Mouse (Mus musculus) midbrain, postnatal 0 days (tissue): ENCODE results near the gene Vmn1r84. TPM values are rescaled to one million over a fixed set of nuclear protein-coding genes. Genes with fewer than 3 reads are reported as not detected.

Experiments
- ATAC-seq: fragments of 200-750 bp; cut with Nextera tagmentation; 2 replicates; pipeline ENCODE4 v1.8.0; 2017; ENCODE audit warnings: moderate number of reproducible peaks, mild to moderate bottlenecking, moderate TSS enrichment, moderate library complexity; ENCODE audit not compliant: low FRiP score
- DNase-seq: peaks from one replicate; pipeline ENCODE4 v3.0.0-alpha.2; 2015; ENCODE audit warnings: low spot score
- H3K27ac ChIP-seq: fragments of 300-500 bp; sonication (generic); 2 replicates; pipeline ENCODE4 v1.5.1; 2014; ENCODE audit warnings: low read depth, mild to moderate bottlenecking, low read length, mixed read lengths
- H3K27me3 ChIP-seq: fragments of 300-500 bp; sonication (generic); 2 replicates; pipeline ENCODE4 v1.6.1; 2014; ENCODE audit warnings: low read length, control low read depth, mixed read lengths; ENCODE audit not compliant: insufficient read depth
- H3K36me3 ChIP-seq: fragments of 300-500 bp; sonication (generic); 2 replicates; pipeline ENCODE4 v1.6.1; 2014; ENCODE audit warnings: low read length, control low read depth, mixed read lengths; ENCODE audit not compliant: insufficient read depth
- H3K4me1 ChIP-seq: fragments of 300-500 bp; sonication (generic); 2 replicates; pipeline ENCODE4 v1.6.1; 2014; ENCODE audit warnings: mild to moderate bottlenecking, control low read depth, antibody characterized with exemption, low read length, mixed read lengths; ENCODE audit not compliant: insufficient read depth
- H3K4me2 ChIP-seq: fragments of 300-500 bp; sonication (generic); 2 replicates; pipeline ENCODE4 v1.6.1; 2014; ENCODE audit warnings: low read depth, mild to moderate bottlenecking, low read length, mixed read lengths; ENCODE audit not compliant: poor library complexity, severe bottlenecking
- H3K4me3 ChIP-seq: fragments of 300-500 bp; sonication (generic); 2 replicates; pipeline ENCODE4 v1.5.1; 2014; ENCODE audit warnings: low read depth, mild to moderate bottlenecking, low read length, moderate library complexity
- H3K9ac ChIP-seq: fragments of 300-500 bp; sonication (generic); replicated peaks from 2 replicates; pipeline ENCODE4 v1.6.1; 2014; ENCODE audit warnings: mild to moderate bottlenecking, low read length, moderate library complexity, mixed read lengths; ENCODE audit not compliant: poor library complexity, severe bottlenecking
- H3K9me3 ChIP-seq: fragments of 300-500 bp; sonication (generic); 2 replicates; pipeline ENCODE4 v1.6.1; 2016; ENCODE audit warnings: low read length, control low read depth
- CTCF ChIP-seq: IDR thresholded peaks from 2 replicates; pipeline ENCODE4 v1.5.1; 2016; ENCODE audit warnings: antibody characterized with exemption, mild to moderate bottlenecking
- WGBS: fragments of 180-500 bp; shearing (Covaris S2); extraction: QIAGEN DNeasy Blood & Tissue Kit; methylation state at CpG from one replicate; pipeline ENCODE4 v1.1.7; 2014; 5-methylcytosine and 5-hydroxymethylcytosine counted together
- microRNA-seq: library from miRNA; unstranded; fragments of <30 nt; microRNA quantifications from one replicate; pipeline ENCODE4, GENCODE M21; 2016; ENCODE audit warnings: borderline number of aligned reads
- polyA plus RNA-seq: library from polyadenylated mRNA; unstranded; fragments of >200 nt; fragmentation: Nextera tagmentation; extraction: Ambion mirVana; gene quantifications from 2 replicates; pipeline ENCODE4 v1.2.1, GENCODE M21; 2015
- total RNA-seq: library from RNA; depleted of rRNA; stranded (reverse); fragments of >200 nt; gene quantifications from 2 replicates; pipeline ENCODE4 v1.2.3, GENCODE M21; 2014; rRNA removed

The Vmn1r84 gene
- total RNA-seq (not detected in 2 replicates), polyA plus RNA-seq (not detected in 2 replicates)

DNA sequence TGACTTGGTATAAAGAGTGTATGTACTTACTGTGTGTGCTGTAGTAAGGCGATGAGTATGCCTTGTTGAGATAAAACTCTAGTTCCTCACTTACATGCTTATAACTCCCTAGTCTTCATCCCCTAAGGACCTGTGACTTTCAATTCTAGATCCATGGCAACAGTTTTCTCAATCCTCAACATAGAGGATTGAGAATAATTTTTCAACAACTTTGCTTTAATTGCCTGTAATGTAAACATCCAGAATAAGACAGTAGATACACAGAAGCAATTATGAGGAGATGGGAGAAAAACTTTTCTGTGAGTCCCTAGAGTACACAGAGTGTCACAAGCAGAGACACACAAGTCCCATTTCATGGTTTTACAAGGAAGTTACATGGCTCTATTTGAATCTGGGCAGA is at the start of gene Vmn1r84:
Vmn1r84 (minus strand) TSS at position 101 of the 400 bp plus-strand sequence.
- Histone ChIP-seq H3K9me3 (peaks cover 12% of the 10 kb centered on the region; the same call in 1 of the 2 replicates), H3K36me3 (no peaks in the 10 kb centered on the region), H3K4me1 (no peaks in the 10 kb centered on the region), H3K27me3 (no peaks in the 10 kb centered on the region), H3K4me3 (no peak within 1 kb of the TSS), H3K9ac (no peak within 1 kb of the TSS), H3K27ac (no peak within 1 kb of the TSS), H3K4me2 (no peak within 1 kb of the TSS)
- DNase-seq (no peak), ATAC-seq (no peak)
- WGBS, result 56% methylated on average over 1 of the region's 1 CpGs
- no peak for TF ChIP-seq CTCF

DNA sequence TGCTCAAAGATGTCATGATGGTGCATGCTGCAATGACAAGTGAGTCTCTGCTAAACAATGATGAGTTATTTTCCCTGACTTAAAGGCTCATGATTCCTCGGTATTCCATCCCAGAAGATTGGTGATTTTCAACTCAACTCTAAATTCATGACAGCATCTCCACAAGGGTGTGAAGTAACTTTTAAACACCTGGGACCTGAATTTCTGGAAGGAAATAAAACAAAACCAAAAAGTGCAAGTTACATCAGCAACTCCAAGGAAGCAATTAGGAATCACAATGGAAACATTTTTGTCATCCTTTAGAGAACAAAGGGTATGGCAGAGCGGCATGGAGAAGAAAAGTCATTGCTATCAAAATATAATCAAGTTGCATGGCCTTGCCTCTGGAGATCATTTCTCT is 39.7 kb downstream of the Vmn1r84 start, which contains the start of gene Vmn1r83:
Vmn1r83 (minus strand) TSS at position 101 of the 400 bp plus-strand sequence.
- TF ChIP-seq CTCF, result no peak
- H3K9ac ChIP-seq, result no peak within 1 kb of the TSS
- H3K4me2 ChIP-seq, result no peak within 1 kb of the TSS
- no peaks in the 10 kb centered on the region for H3K4me1 ChIP-seq
- ATAC-seq (no peak), DNase-seq (no peak)
- no peak within 1 kb of the TSS for H3K4me3 ChIP-seq
- no peak within 1 kb of the TSS for H3K27ac ChIP-seq
- no peaks in the 10 kb centered on the region for H3K36me3 ChIP-seq
- H3K27me3 ChIP-seq, result no peaks in the 10 kb centered on the region
- WGBS, result 80% methylated on average over 2 of the region's 2 CpGs
- H3K9me3 ChIP-seq, result peaks cover 17% of the 10 kb centered on the region; the same call in 1 of the 2 replicates

Small RNAs within 50 kb of the gene (microRNA-seq; reads per million reads assigned to microRNA genes)
- gene Gm23521, result not detected

Other genes with a start within 250 kb of the Vmn1r84 start
- gene Vmn1r78, start 219.0 kb downstream of the Vmn1r84 start, total RNA-seq, result not detected in 2 replicates
- gene Vmn1r78, start 219.0 kb downstream of the Vmn1r84 start, polyA plus RNA-seq, result not detected in 2 replicates
- gene Vmn1r79, start 198.0 kb downstream of the Vmn1r84 start, total RNA-seq, result not detected in 2 replicates
- gene Vmn1r79, start 198.0 kb downstream of the Vmn1r84 start, polyA plus RNA-seq, result not detected in 2 replicates
- not detected in 2 replicates for gene Vmn1r80, start 180.0 kb downstream of the Vmn1r84 start, total RNA-seq
- gene Vmn1r80, start 180.0 kb downstream of the Vmn1r84 start, polyA plus RNA-seq, result not detected in 2 replicates
- not detected in 2 replicates for gene Vmn1r81, start 101.0 kb downstream of the Vmn1r84 start, total RNA-seq
- gene Vmn1r81, start 101.0 kb downstream of the Vmn1r84 start, polyA plus RNA-seq, result not detected in 2 replicates
- gene Vmn1r82, start 68.8 kb downstream of the Vmn1r84 start, total RNA-seq, result not detected in 2 replicates
- not detected in 2 replicates for gene Vmn1r82, start 68.8 kb downstream of the Vmn1r84 start, polyA plus RNA-seq
- not detected in 2 replicates for gene Vmn1r83, start 39.8 kb downstream of the Vmn1r84 start, total RNA-seq
- not detected in 2 replicates for gene Vmn1r83, start 39.8 kb downstream of the Vmn1r84 start, polyA plus RNA-seq
- gene Zfp551, start 53.5 kb upstream of the Vmn1r84 start, total RNA-seq, result 9.0 and 11.0 TPM in 2 replicates
- 9.6 and 10.2 TPM in 2 replicates for gene Zfp551, start 53.5 kb upstream of the Vmn1r84 start, polyA plus RNA-seq
- gene Zfp606, start 109.0 kb upstream of the Vmn1r84 start, total RNA-seq, result 27.1 and 33.8 TPM in 2 replicates
- 21.8 and 23.3 TPM in 2 replicates for gene Zfp606, start 109.0 kb upstream of the Vmn1r84 start, polyA plus RNA-seq
- gene 2900092C05Rik, start 143.2 kb upstream of the Vmn1r84 start, total RNA-seq, result not detected in 2 replicates
- gene 2900092C05Rik, start 143.2 kb upstream of the Vmn1r84 start, polyA plus RNA-seq, result not detected in 2 replicates
- gene Vmn2r53, start 239.5 kb upstream of the Vmn1r84 start, total RNA-seq, result under 0.01 and 0.05 TPM in 2 replicates
- gene Vmn2r53, start 239.5 kb upstream of the Vmn1r84 start, polyA plus RNA-seq, result 0.01 TPM in 1 of 2 replicates, not detected in the other